8 mouse cellular contexts compared by ENCODE assay signal in genomic region chr10:121586675-121587370, GRCm38 (mm10). TPM values are rescaled to one million over a fixed set of nuclear protein-coding genes. Genes with fewer than 3 reads are reported as not detected.
DNase-seq lines count a peak whose midpoint lies in the region; ATAC-seq lines count a peak whose summit lies in the region.

Tbk1 (minus strand) TSS chr10:121586787.

- H3K27me3 ChIP-seq in hindbrain, embryonic 13.5 days = no peaks in the 10 kb centered on the region

- H3K27ac ChIP-seq in hindbrain, embryonic 13.5 days = peak within 1 kb of the TSS; percentile 66

- WGBS in hindbrain, embryonic 13.5 days = under 1% methylated on average over 52 of the region's 58 CpGs

- H3K4me3 ChIP-seq in hindbrain, embryonic 13.5 days = peak within 1 kb of the TSS; percentile 90

- no peaks in the 10 kb centered on the region for H3K9me3 ChIP-seq in hindbrain, embryonic 13.5 days

- DNase-seq in NIH3T3 (ENCODE audit: low read depth) = peak; percentile 96
- DNase-seq in cerebellum, postnatal 10 days = peak; percentile 95 to 98
- peak; percentile 81 to 87 for DNase-seq in frontal cortex, postnatal 14 days (ENCODE audit: low spot score in 2 of 2)
- peak; percentile 91 to 92 for DNase-seq in layer of hippocampus, postnatal 36 days
- peak; percentile 94 for DNase-seq in lung, postnatal 36 days
- peak; percentile 95 for DNase-seq in retina, postnatal 1 day
- peak; percentile 87 to 90 for DNase-seq in urinary bladder, adult 18-20 months (ENCODE audit: low spot score in 2 of 2)

- peaks cover 16% of the 10 kb centered on the region for H3K4me1 ChIP-seq in hindbrain, embryonic 13.5 days (replicated peaks)

- H3K36me3 ChIP-seq in hindbrain, embryonic 13.5 days = peaks cover 38% of the 10 kb centered on the region

- peak within 1 kb of the TSS; percentile 93 for H3K9ac ChIP-seq in hindbrain, embryonic 13.5 days

- ATAC-seq in hindbrain, embryonic 13.5 days (ENCODE audit: low FRiP score) = peak; percentile 98

- peak within 1 kb of the TSS; percentile 68 for H3K4me2 ChIP-seq in hindbrain, embryonic 13.5 days

RNA-seq across cellular contexts. Expression of gene Tbk1, which starts in this region (rescaled TPM):
- 34.3 and 34.6 TPM in 2 replicates for polyA plus RNA-seq in hindbrain, embryonic 13.5 days (2015; fragmentation: Nextera tagmentation; extraction: Ambion mirVana)
- total RNA-seq in layer of hippocampus, postnatal 36 days (2021) = 10 to 100 TPM; 51.9 to 53.7 TPM

Comparison
In these comparisons a context has a peak if more than half of its experiments do, and no peak if none do; other contexts are left out.
1. Peak in every context shown above with its lines: DNase-seq, ATAC-seq, H3K4me3 ChIP-seq and H3K27ac ChIP-seq.